Comparison of ENCODE assay signal across 10 mouse cellular contexts in genomic region chr15:84960692-84961091, GRCm38 (mm10). TPM values are rescaled to one million over a fixed set of nuclear protein-coding genes. Genes with fewer than 3 reads are reported as not detected.
DNase-seq lines count a peak whose midpoint lies in the region; ATAC-seq lines count a peak whose summit lies in the region.
"Had no signal": no experiment of that assay in that cellular context is flagged by ENCODE, and none has a peak within 500 bp of the region (broad histone marks: within the 10 kb centered on the region; RNA-seq: fewer than 3 reads in every experiment).

No protein-coding gene starts in this region.

- peak; percentile 21 for DNase-seq in embryo, embryonic 11 days
- no peak for DNase-seq in embryo, embryonic 9.5 days (ENCODE audit: extremely low spot score)
- peak; percentile 53 for DNase-seq in NIH3T3 (ENCODE audit: low read depth)
- DNase-seq in left cerebral cortex, postnatal 10 days (ENCODE audit: extremely low spot score in 1 of 2, low spot score in 2 of 2): peak; percentile 56 to 73
- no peak for DNase-seq in liver, embryonic 11.5 days (ENCODE audit: low spot score)
- no peak for DNase-seq in spleen, postnatal 36 days (ENCODE audit: low spot score in 2 of 2)
- no peak for DNase-seq in thymus, postnatal 10 days (ENCODE audit: low spot score in 2 of 2)

- intact Hi-C loops in left cerebral cortex, postnatal 10 days (cut with DNase I): no loop called here

- H3K4me3 ChIP-seq in forebrain, embryonic 12.5 days (replicated peaks): no peak overlapping the region
- no peak overlapping the region for H3K4me3 ChIP-seq in liver, embryonic 11.5 days (ENCODE audit: low read depth, low read length)
- H3K4me3 ChIP-seq: liver, embryonic 15.5 days had no signal

- H3K36me3 ChIP-seq in forebrain, embryonic 12.5 days (replicated peaks): 0 out of 2 replicates have a peak, but pooled peaks cover 11% of the 10 kb centered on the region
- no peaks in the 10 kb centered on the region for H3K36me3 ChIP-seq in liver, embryonic 11.5 days (ENCODE audit: control insufficient read depth, insufficient read depth, low read length)
- H3K36me3 ChIP-seq: liver, embryonic 15.5 days had no signal

- H3K4me2 ChIP-seq in forebrain, embryonic 12.5 days: 0 out of 2 replicates have a peak overlapping the region, but pooled peaks have one; percentile 11
- H3K4me2 ChIP-seq in liver, embryonic 11.5 days: no peak overlapping the region
- H3K4me2 ChIP-seq: liver, embryonic 15.5 days had no signal

- no peaks in the 10 kb centered on the region for H3K9me3 ChIP-seq in forebrain, embryonic 12.5 days
- H3K9me3 ChIP-seq in liver, embryonic 11.5 days (ENCODE audit: control insufficient read depth, low read length): no peaks in the 10 kb centered on the region
- H3K9me3 ChIP-seq: liver, embryonic 15.5 days had no signal

- no peak overlapping the region; the same call in 1 of the 2 replicates for H3K27ac ChIP-seq in forebrain, embryonic 12.5 days
- no peak overlapping the region for H3K27ac ChIP-seq in liver, embryonic 11.5 days (ENCODE audit: low read depth, low read length)
- H3K27ac ChIP-seq: liver, embryonic 15.5 days had no signal

- H3K9ac ChIP-seq in forebrain, embryonic 12.5 days: no peak overlapping the region
- H3K9ac ChIP-seq in liver, embryonic 11.5 days (ENCODE audit: low read depth, low read length): no peak overlapping the region
- H3K9ac ChIP-seq: liver, embryonic 15.5 days had no signal

- no peak for ATAC-seq in forebrain, embryonic 12.5 days (ENCODE audit: low FRiP score)
- ATAC-seq in liver, embryonic 11.5 days (replicated peaks; ENCODE audit: low FRiP score): no peak

- WGBS in forebrain, embryonic 12.5 days: 26% methylated on average over 8 of the region's 8 CpGs
- WGBS in liver, embryonic 11.5 days: 34% methylated on average over 8 of the region's 8 CpGs

- no peaks in the 10 kb centered on the region for H3K27me3 ChIP-seq in forebrain, embryonic 12.5 days
- no peaks in the 10 kb centered on the region for H3K27me3 ChIP-seq in liver, embryonic 11.5 days (replicated peaks; ENCODE audit: control insufficient read depth, insufficient read depth, low read length)
- H3K27me3 ChIP-seq: liver, embryonic 15.5 days had no signal

- peaks cover 29% of the 10 kb centered on the region for H3K4me1 ChIP-seq in forebrain, embryonic 12.5 days
- no peaks in the 10 kb centered on the region for H3K4me1 ChIP-seq in liver, embryonic 11.5 days (replicated peaks; ENCODE audit: control insufficient read depth, insufficient read depth, low read length)
- H3K4me1 ChIP-seq: liver, embryonic 15.5 days had no signal

RNA-seq across cellular contexts. Expression of gene 5031439G07Rik, which starts 27.7 kb away (rescaled TPM):
- polyA plus RNA-seq in forebrain, embryonic 12.5 days (2016; fragmentation: Nextera tagmentation; extraction: Ambion mirVana): 14.2 and 14.5 TPM in 2 replicates
- 100 to 1,000 TPM; 128 to 135 TPM for total RNA-seq in left cerebral cortex, postnatal 10 days (2021)
- 4.6 and 5.5 TPM in 2 replicates for polyA plus RNA-seq in liver, embryonic 11.5 days (2014; fragmentation: Nextera tagmentation; extraction: Ambion mirVana)

RNA-seq across cellular contexts. Expression of gene Nup50, which starts 37.5 kb away (rescaled TPM):
- 64.0 and 72.5 TPM in 2 replicates for polyA plus RNA-seq in forebrain, embryonic 12.5 days (2016; fragmentation: Nextera tagmentation; extraction: Ambion mirVana)
- total RNA-seq in left cerebral cortex, postnatal 10 days (2021): 10 to 100 TPM; 29.1 to 30.8 TPM
- 56.7 and 57.3 TPM in 2 replicates for polyA plus RNA-seq in liver, embryonic 11.5 days (2014; fragmentation: Nextera tagmentation; extraction: Ambion mirVana)

RNA-seq across cellular contexts. Expression of gene Gm29666, which starts 40.9 kb away (rescaled TPM):
- 0.85 and 1.2 TPM in 2 replicates for polyA plus RNA-seq in forebrain, embryonic 12.5 days (2016; fragmentation: Nextera tagmentation; extraction: Ambion mirVana)
- 1 to 10 TPM in 1 of 2 experiments, under 1 TPM in 1; 0.91 to 1.5 TPM for total RNA-seq in left cerebral cortex, postnatal 10 days (2021)
- polyA plus RNA-seq in liver, embryonic 11.5 days (2014; fragmentation: Nextera tagmentation; extraction: Ambion mirVana): 1.2 and 1.8 TPM in 2 replicates

RNA-seq across cellular contexts. Expression of gene Upk3a, which starts 56.2 kb away (rescaled TPM):
- 0.24 TPM in 1 of 2 replicates, not detected in the other for polyA plus RNA-seq in forebrain, embryonic 12.5 days (2016; fragmentation: Nextera tagmentation; extraction: Ambion mirVana)
- total RNA-seq in left cerebral cortex, postnatal 10 days (2021): under 1 TPM; 0.32 to 0.65 TPM
- polyA plus RNA-seq in liver, embryonic 11.5 days (2014; fragmentation: Nextera tagmentation; extraction: Ambion mirVana): not detected in 2 replicates
- polyA plus RNA-seq: C2C12; liver, embryonic 15.5 days had no signal

Comparison
In these comparisons a context has a peak if more than half of its experiments do, and no peak if none do; other contexts are left out.
1. DNase-seq: peak in embryo, embryonic 11 days (single experiment), NIH3T3 (single experiment) and left cerebral cortex, postnatal 10 days (2 of 2); none in embryo, embryonic 9.5 days (single experiment), liver, embryonic 11.5 days (single experiment), spleen, postnatal 36 days (0 of 2) and thymus, postnatal 10 days (0 of 2).